Mouse (Mus musculus) CH12.LX (cell line): ENCODE data around the gene Lrrfip1. TPM values are rescaled to one million over a fixed set of nuclear protein-coding genes. Genes with fewer than 3 reads are reported as not detected.

ENCODE experiments used
- DNase-seq: peaks from one replicate; pipeline ENCODE4 v3.0.0-alpha.2; 2013; ENCODE audit errors: extremely low read depth
- H3K27ac ChIP-seq: 2 replicates; pipeline ENCODE4 v1.5.1; 2012; ENCODE audit warnings: low read depth, mild to moderate bottlenecking, control low read depth, moderate library complexity; ENCODE audit not compliant: insufficient read depth
- H3K27me3 ChIP-seq: replicated peaks from 2 replicates; pipeline ENCODE3; 2012; ENCODE audit warnings: inconsistent platforms
- H3K36me3 ChIP-seq, 2 experiments: replicated peaks in 1 of 2; 2 replicates each; pipeline versions ENCODE3 to v1.6.1; 2012; ENCODE audit warnings: inconsistent platforms in 1 of 2, low read length in 1 of 2, mild to moderate bottlenecking in 1 of 2, mixed read lengths in 1 of 2, moderate library complexity in 1 of 2; ENCODE audit not compliant: control insufficient read depth in 1 of 2, insufficient read depth in 1 of 2
- H3K4me1 ChIP-seq, 2 experiments: 2 replicates each; pipeline ENCODE4 v1.6.1; 2012; ENCODE audit warnings: inconsistent platforms in 1 of 2, moderate library complexity in 1 of 2; ENCODE audit not compliant: insufficient read depth in 2 of 2, control insufficient read depth in 1 of 2
- H3K4me2 ChIP-seq: 2 replicates; pipeline ENCODE4 v1.6.1; 2012; ENCODE audit warnings: low read depth, mild to moderate bottlenecking, control low read depth; ENCODE audit not compliant: poor library complexity, insufficient read depth, severe bottlenecking
- H3K4me3 ChIP-seq, 3 experiments: fragments of 150-350 bp in 1 of 3; sonication (generic) in 1 of 3; replicated peaks in 1 of 3; 2 replicates each; pipeline versions ENCODE3 to v1.5.1; 2011 to 2012; ENCODE audit warnings: low read depth in 2 of 3, low read length in 2 of 3, mild to moderate bottlenecking in 2 of 3, moderate library complexity in 2 of 3, control low read depth in 1 of 3, improper control_type of control experiment in 1 of 3, inconsistent platforms in 1 of 3, mixed read lengths in 1 of 3; ENCODE audit not compliant: poor library complexity in 1 of 3
- H3K79me2 ChIP-seq: replicated peaks from 2 replicates; pipeline ENCODE4 v1.6.1; 2012; ENCODE audit warnings: mild to moderate bottlenecking, moderate library complexity; ENCODE audit not compliant: control insufficient read depth, poor library complexity, insufficient read depth, severe bottlenecking; ENCODE audit errors: extremely low read depth
- H3K9ac ChIP-seq: 2 replicates; pipeline ENCODE4 v1.6.1; 2012; ENCODE audit warnings: low read depth, mild to moderate bottlenecking, control low read depth, moderate library complexity; ENCODE audit not compliant: insufficient read depth
- H3K9me3 ChIP-seq: replicated peaks from 2 replicates; pipeline ENCODE3; 2012; ENCODE audit warnings: low read length, inconsistent platforms, mixed read lengths
- CHD1 ChIP-seq: IDR thresholded peaks from 2 replicates; pipeline ENCODE4 v1.6.1; 2012; ENCODE audit warnings: low read depth, low read length, improper control_type of control experiment, inconsistent platforms
- CHD2 ChIP-seq: IDR thresholded peaks from 2 replicates; pipeline ENCODE4 v1.6.1; 2011; ENCODE audit warnings: low read length, improper control_type of control experiment
- CTCF ChIP-seq, 2 experiments: IDR thresholded peaks in 1 of 2; conservative IDR thresholded peaks in 1 of 2; 2 replicates each; pipeline ENCODE4 v1.5.1; 2011 to 2012; ENCODE audit warnings: low read depth in 2 of 2, low read length in 2 of 2, improper control_type of control experiment in 1 of 2, inconsistent platforms in 1 of 2, mild to moderate bottlenecking in 1 of 2, moderate library complexity in 1 of 2
- E2F4 ChIP-seq: IDR thresholded peaks from 2 replicates; pipeline ENCODE4 v1.6.1; 2011; ENCODE audit warnings: low read depth, low read length, improper control_type of control experiment; ENCODE audit not compliant: insufficient replicate concordance
- GABPA ChIP-seq: IDR thresholded peaks from 2 replicates; pipeline ENCODE4 v1.6.1; 2012; ENCODE audit warnings: low read depth, low read length, improper control_type of control experiment, inconsistent platforms; ENCODE audit not compliant: insufficient replicate concordance
- IRF4 ChIP-seq: IDR thresholded peaks from 2 replicates; pipeline ENCODE4 v1.6.1; 2014; ENCODE audit warnings: low read depth, mild to moderate bottlenecking, inconsistent platforms, low read length, improper control_type of control experiment
- JUN ChIP-seq: IDR thresholded peaks from 2 replicates; pipeline ENCODE4 v1.6.1; 2011; ENCODE audit warnings: low read depth, mild to moderate bottlenecking, low read length, improper control_type of control experiment, moderate library complexity; ENCODE audit not compliant: insufficient read depth
- JUND ChIP-seq: conservative IDR thresholded peaks from 2 replicates; pipeline ENCODE4 v1.6.1; 2011; ENCODE audit warnings: low read depth, low read length, improper control_type of control experiment
- KAT2A ChIP-seq: IDR thresholded peaks from 2 replicates; pipeline ENCODE4 v1.6.1; 2012; ENCODE audit warnings: low read length, improper control_type of control experiment, inconsistent platforms; ENCODE audit not compliant: insufficient replicate concordance
- MAX ChIP-seq: IDR thresholded peaks from 2 replicates; pipeline ENCODE4 v1.6.1; 2011; ENCODE audit warnings: low read length, improper control_type of control experiment
- MAZ ChIP-seq: IDR thresholded peaks from 2 replicates; pipeline ENCODE4 v1.6.1; 2012; ENCODE audit warnings: low read depth, mild to moderate bottlenecking, inconsistent platforms, low read length, improper control_type of control experiment, moderate library complexity
- MEF2A ChIP-seq: IDR thresholded peaks from 2 replicates; pipeline ENCODE4 v1.6.1; 2014; ENCODE audit warnings: low read depth, mild to moderate bottlenecking, inconsistent platforms, low read length, improper control_type of control experiment, borderline replicate concordance
- MXI1 ChIP-seq: IDR thresholded peaks from 2 replicates; pipeline ENCODE4 v1.6.1; 2011; ENCODE audit warnings: mild to moderate bottlenecking, low read depth, low read length, improper control_type of control experiment
- MYC ChIP-seq: IDR thresholded peaks from 2 replicates; pipeline ENCODE4 v1.6.1; 2011; ENCODE audit warnings: low read depth, mild to moderate bottlenecking, improper control_type of control experiment, low read length
- NELFE ChIP-seq: IDR thresholded peaks from 2 replicates; pipeline ENCODE4 v1.6.1; 2011; ENCODE audit warnings: low read depth, low read length, improper control_type of control experiment
- PAX5 ChIP-seq: IDR thresholded peaks from 2 replicates; pipeline ENCODE4 v1.6.1; 2012; ENCODE audit warnings: low read length, inconsistent platforms, mixed read lengths
- POLR2AphosphoS2 ChIP-seq: IDR thresholded peaks from 2 replicates; pipeline ENCODE4 v1.6.1; 2011; ENCODE audit warnings: low read depth, low read length, improper control_type of control experiment
- RAD21 ChIP-seq: IDR thresholded peaks from 2 replicates; pipeline ENCODE4 v1.6.1; 2011; ENCODE audit warnings: low read depth, mild to moderate bottlenecking, low read length, improper control_type of control experiment, moderate library complexity
- RCOR1 ChIP-seq: conservative IDR thresholded peaks from 2 replicates; pipeline ENCODE4 v1.6.1; 2012; ENCODE audit warnings: low read depth, mild to moderate bottlenecking, inconsistent platforms, low read length, improper control_type of control experiment
- SIN3A ChIP-seq: IDR thresholded peaks from 2 replicates; pipeline ENCODE4 v1.6.1; 2012; ENCODE audit warnings: low read length, improper control_type of control experiment, inconsistent platforms
- SMC3 ChIP-seq: IDR thresholded peaks from 2 replicates; pipeline ENCODE4 v1.6.1; 2011; ENCODE audit warnings: low read depth, low read length, improper control_type of control experiment
- TBP ChIP-seq: conservative IDR thresholded peaks from 2 replicates; pipeline ENCODE4 v1.6.1; 2011; ENCODE audit warnings: low read depth, low read length, improper control_type of control experiment
- UBTF ChIP-seq: IDR thresholded peaks from 2 replicates; pipeline ENCODE4 v1.6.1; 2012; ENCODE audit warnings: low read depth, mild to moderate bottlenecking, inconsistent platforms, low read length, improper control_type of control experiment, moderate library complexity
- USF1 ChIP-seq: IDR thresholded peaks from 2 replicates; pipeline ENCODE4 v1.6.1; 2014; ENCODE audit warnings: low read depth, mild to moderate bottlenecking, inconsistent platforms, low read length, improper control_type of control experiment
- ZC3H11A ChIP-seq: IDR thresholded peaks from 2 replicates; pipeline ENCODE4 v1.6.1; 2012; ENCODE audit warnings: low read depth, mild to moderate bottlenecking, inconsistent platforms, low read length, improper control_type of control experiment
- ZKSCAN1 ChIP-seq: IDR thresholded peaks from 2 replicates; pipeline ENCODE4 v1.6.1; 2012; ENCODE audit warnings: low read depth, inconsistent platforms, low read length, improper control_type of control experiment, borderline replicate concordance
- dilution Hi-C: fragments of 300-500 bp; cut with MboI; formaldehyde crosslinking; loops from 2 replicates; pipeline ENCODE4 v1.14.3; 2020; ENCODE audit warnings: low sequenced_read_pairs; ENCODE audit not compliant: extremely low pct_unique_long_range_greater_than_20kb, extremely low pct_ligation_motif_present
- in situ Hi-C: fragments of 300-500 bp; cut with MboI; formaldehyde crosslinking; loops from 3 replicates; pipeline ENCODE4 v1.14.3; 2019; ENCODE audit warnings: low sequenced_read_pairs, low pct_ligation_motif_present, low pct_unique_long_range_greater_than_20kb, mixed read lengths
- polyA plus RNA-seq: library from polyadenylated mRNA; unstranded; fragments of >175 nt; gene quantifications from 2 replicates; pipeline ENCODE4 v1.2.1, GENCODE M21; 2012; ENCODE audit warnings: low read depth; ENCODE audit not compliant: insufficient read length
- total RNA-seq, 2 experiments: library from RNA; depleted of rRNA; stranded (reverse); fragments of 300-350 nt in 1 of 2; fragments of >200 nt in 1 of 2; gene quantifications; 2 replicates each; pipeline ENCODE4 v1.2.3; 2012 to 2014

Lrrfip1 gene
- total and polyA plus RNA-seq, 3 experiments: 17.2 to 30.5 (median 19.1) TPM

DNA sequence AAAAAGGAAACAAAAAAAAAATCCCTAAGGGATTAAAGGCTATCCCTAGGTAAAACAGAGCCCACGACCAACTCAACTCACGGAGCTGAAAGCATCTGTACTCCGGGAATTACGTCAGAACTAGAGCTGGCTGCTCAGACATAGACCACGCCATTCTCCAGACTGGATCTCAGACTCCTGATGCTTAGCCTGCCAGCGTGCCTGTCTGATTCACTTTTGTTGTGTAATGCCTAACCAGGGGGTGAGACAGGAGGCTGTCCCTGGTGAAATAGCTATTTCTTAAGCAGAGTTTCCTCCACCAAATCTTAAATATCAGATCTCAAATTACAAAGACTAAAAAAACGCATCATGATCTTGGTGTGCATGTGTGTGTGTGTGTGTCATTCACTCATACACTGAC lies 89.5 kb downstream of the Lrrfip1 start:
- Histone ChIP-seq H3K79me2 (no peaks in the 10 kb centered on the region), H3K27me3 (no peaks in the 10 kb centered on the region), H3K4me2 (no peak overlapping the region), H3K9ac (no peak overlapping the region), H3K36me3 (peaks cover 18 to 66% of the 10 kb centered on the region in 2 experiments), H3K27ac (no peak overlapping the region), H3K9me3 (no peaks in the 10 kb centered on the region), H3K4me1 (peaks cover 16 to 49% of the 10 kb centered on the region in 2 experiments), H3K4me3 (no peak overlapping the region)
- dilution Hi-C loops (no loop called here), in situ Hi-C loops (loop anchor here (5.0 kb wide), 1 partner anchor 46 kb away; no protein-coding TSS in a partner anchor)
- no peak for DNase-seq
- TF ChIP-seq KAT2A: no peak

DNA sequence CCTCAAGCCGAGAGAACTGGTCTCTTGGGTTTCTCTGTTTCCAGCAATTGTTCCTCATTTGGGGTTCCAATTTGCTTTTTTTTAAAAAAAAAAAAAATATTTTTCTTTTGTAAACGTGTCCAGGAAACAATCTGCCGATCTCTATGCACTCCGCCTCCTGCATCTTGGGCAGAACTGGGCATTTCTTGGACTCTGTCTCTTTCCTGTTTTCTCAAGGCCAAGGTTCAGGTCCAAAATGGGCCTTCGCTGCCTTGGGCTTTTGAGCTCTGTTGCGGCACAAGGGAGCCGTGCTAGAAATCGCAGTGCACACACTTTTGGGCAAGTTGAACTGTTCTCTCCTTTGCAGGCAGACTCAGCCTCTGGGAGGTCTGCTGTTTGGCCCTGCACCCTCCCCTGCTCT lies 90.4 kb downstream of the Lrrfip1 start:
- in situ Hi-C loops: loop anchor here (5.0 kb wide), 1 partner anchor 47 kb away; no protein-coding TSS in a partner anchor
- H3K4me3 ChIP-seq: no peak overlapping the region
- no peaks in the 10 kb centered on the region for H3K79me2 ChIP-seq
- no peaks in the 10 kb centered on the region for H3K27me3 ChIP-seq
- DNase-seq: no peak
- dilution Hi-C loops: no loop called here
- no peak overlapping the region for H3K9ac ChIP-seq
- no peak overlapping the region for H3K27ac ChIP-seq
- TF ChIP-seq ZC3H11A (no peak), IRF4 (no peak), SIN3A (no peak), GABPA (no peak), CTCF (conservative IDR thresholded peaks at IDR 0.05 in 1 of 2, IDR thresholded peaks at IDR 0.05 in 1 of 2; ENCODE audit: low read depth in 2 of 2, low read length in 2 of 2) (no peak), CHD1 (no peak), USF1 (no peak), RCOR1 (no peak), JUN (no peak), JUND (no peak), MEF2A (no peak)
- H3K36me3 ChIP-seq: peaks cover 16 to 64% of the 10 kb centered on the region in 2 experiments
- no peaks in the 10 kb centered on the region for H3K9me3 ChIP-seq
- H3K4me1 ChIP-seq: peaks cover 16 to 53% of the 10 kb centered on the region in 2 experiments
- no peak overlapping the region for H3K4me2 ChIP-seq

DNA sequence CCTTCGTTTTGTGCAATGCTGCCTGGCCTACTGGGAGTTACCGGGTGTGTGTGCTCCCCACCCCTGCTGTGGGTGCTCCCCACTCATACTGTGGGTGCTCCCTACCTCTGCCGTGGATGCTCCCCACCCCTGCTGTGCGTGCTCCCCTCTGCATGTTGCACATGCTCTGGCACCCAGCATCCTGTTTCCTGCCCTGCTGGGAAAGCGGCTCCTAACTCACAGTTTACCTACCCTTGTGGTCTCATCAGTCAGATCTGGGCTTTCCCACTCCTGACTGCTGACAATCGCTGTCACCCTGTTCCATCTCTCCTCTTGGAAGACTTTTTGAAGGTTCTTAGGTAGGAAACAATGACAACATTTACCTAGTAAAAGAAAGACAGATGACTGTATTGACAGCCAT lies 91.9 kb downstream of the Lrrfip1 start:
- dilution Hi-C loops (no loop called here), in situ Hi-C loops (no loop called here)
- Histone ChIP-seq H3K79me2 (no peaks in the 10 kb centered on the region), H3K4me1 (peaks cover 16 to 52% of the 10 kb centered on the region in 2 experiments), H3K9me3 (no peaks in the 10 kb centered on the region), H3K4me2 (no peak overlapping the region), H3K4me3 (no peak overlapping the region), H3K9ac (no peak overlapping the region), H3K36me3 (peaks cover 9 to 58% of the 10 kb centered on the region in 2 experiments), H3K27ac (no peak overlapping the region), H3K27me3 (no peaks in the 10 kb centered on the region)
- TF ChIP-seq JUND (no peak), MXI1 (no peak), PAX5 (no peak), MYC (no peak), RAD21 (no peak), UBTF (no peak), CTCF (conservative IDR thresholded peaks at IDR 0.05 in 1 of 2, IDR thresholded peaks at IDR 0.05 in 1 of 2; ENCODE audit: low read depth in 2 of 2, low read length in 2 of 2) (no peak), ZKSCAN1 (no peak), MAX (no peak), CHD2 (no peak), NELFE (no peak), MEF2A (no peak), USF1 (no peak), JUN (no peak), E2F4 (no peak), POLR2AphosphoS2 (no peak), SIN3A (no peak), MAZ (no peak), SMC3 (no peak), TBP (no peak)
- no peak for DNase-seq
